Mouse (Mus musculus) spleen, adult 2 months (tissue): ENCODE results near the gene Phtf1. TPM values are rescaled to one million over a fixed set of nuclear protein-coding genes. Genes with fewer than 3 reads are reported as not detected.
A peak's percentile ranks its signal among the peaks of the same experiment; 100 is the strongest.

Source experiments
- DNase-seq, 2 experiments: peaks; one replicate each; pipeline versions ENCODE4 v3.0.0 to v3.0.0-alpha.2; 2012 to 2021; ENCODE audit warnings: low spot score in 2 of 2, low read depth in 1 of 2
- H3K27ac ChIP-seq: fragments of 200-500 bp; 2 replicates; pipeline ENCODE4 v1.5.1; 2012; ENCODE audit warnings: low read length, inconsistent platforms; ENCODE audit not compliant: insufficient read depth
- H3K27me3 ChIP-seq: fragments of 200-500 bp; 2 replicates; pipeline ENCODE4 v1.6.1; 2012; ENCODE audit warnings: mild to moderate bottlenecking, moderate library complexity, low read length, inconsistent platforms; ENCODE audit not compliant: control insufficient read depth, insufficient read depth
- H3K36me3 ChIP-seq: fragments of 200-500 bp; 2 replicates; pipeline ENCODE4 v1.6.1; 2012; ENCODE audit warnings: mild to moderate bottlenecking, low read length, inconsistent platforms; ENCODE audit not compliant: control insufficient read depth, insufficient read depth
- H3K4me1 ChIP-seq: fragments of 200-500 bp; 2 replicates; pipeline ENCODE4 v1.6.1; 2011; ENCODE audit warnings: inconsistent platforms; ENCODE audit not compliant: control insufficient read depth, insufficient read depth, insufficient read length
- H3K4me3 ChIP-seq: fragments of 200-500 bp; 2 replicates; pipeline ENCODE4 v1.5.1; 2011; ENCODE audit warnings: mild to moderate bottlenecking, inconsistent platforms; ENCODE audit not compliant: insufficient read depth, insufficient read length; ENCODE audit errors: extremely low read depth
- CTCF ChIP-seq: fragments of 200-500 bp; IDR thresholded peaks from 2 replicates; pipeline ENCODE4 v1.5.1; 2011; ENCODE audit warnings: mild to moderate bottlenecking, inconsistent platforms; ENCODE audit not compliant: insufficient read depth, insufficient read length, insufficient replicate concordance; ENCODE audit errors: extremely low read depth
- POLR2A ChIP-seq: fragments of 200-500 bp; IDR thresholded peaks from 2 replicates; pipeline ENCODE4 v1.6.1; 2011; ENCODE audit warnings: low read depth, low read length, inconsistent platforms
- WGBS: fragments of 180-500 bp; shearing (Covaris S2); methylation state at CpG from one replicate; pipeline ENCODE4 v1.1.7; 2018; 5-methylcytosine and 5-hydroxymethylcytosine counted together
- polyA plus RNA-seq: library from polyadenylated mRNA; depleted of rRNA; stranded (reverse); fragments of >200 nt; gene quantifications from 2 replicates; pipeline ENCODE4 v1.2.3, GENCODE M21; 2012

Phtf1 gene
- polyA plus RNA-seq, 1 experiment: 4.1 TPM

DNA sequence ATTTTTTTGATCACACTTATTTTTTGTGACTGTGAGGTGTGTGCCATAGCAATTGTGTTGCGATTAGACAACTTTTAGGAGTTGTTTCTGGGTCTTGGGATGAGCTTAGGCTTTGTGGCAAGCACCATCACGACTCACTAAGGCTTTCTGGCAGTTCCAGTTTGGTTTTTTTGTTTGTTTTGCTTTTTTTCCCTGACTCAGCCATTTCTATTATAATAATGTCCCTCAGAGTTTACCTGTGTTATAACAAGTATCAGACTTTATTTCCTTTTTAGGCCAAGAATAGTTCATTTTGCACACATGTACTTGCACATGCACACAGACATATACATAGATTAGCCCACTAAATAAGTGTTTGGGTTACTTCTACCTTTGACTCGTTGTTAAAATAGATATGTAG is 7.3 kb upstream of the Phtf1 start:
- no peak overlapping the region for H3K27ac ChIP-seq
- no peak for TF ChIP-seq CTCF
- TF ChIP-seq POLR2A: no peak
- H3K27me3 ChIP-seq: no peaks in the 10 kb centered on the region
- H3K4me1 ChIP-seq: no peaks in the 10 kb centered on the region
- peaks cover 17% of the 10 kb centered on the region for H3K36me3 ChIP-seq
- DNase-seq: no peak
- no peak overlapping the region for H3K4me3 ChIP-seq
- WGBS: 89% methylated on average over 3 of the region's 3 CpGs

DNA sequence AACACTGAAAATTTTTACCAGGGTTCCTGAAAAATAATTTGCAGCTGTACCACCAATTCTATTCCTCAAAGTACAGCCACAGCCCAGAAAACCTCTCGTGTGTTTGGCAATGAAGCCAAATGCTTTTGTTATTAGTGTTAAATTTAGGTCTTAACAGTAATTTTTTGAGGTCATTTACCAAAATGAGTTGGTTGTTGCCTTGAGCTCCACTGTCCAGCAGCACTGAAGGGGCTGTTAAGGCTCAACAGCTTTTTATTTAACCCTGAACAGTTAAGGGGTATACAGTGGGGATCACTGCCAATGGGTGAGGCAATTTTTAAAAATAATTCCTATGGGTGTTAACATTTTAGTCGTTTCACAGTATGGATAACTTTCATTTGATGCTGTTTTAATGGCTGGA is 679 bp upstream of the Phtf1 start:
- H3K27ac ChIP-seq: no peak overlapping the region

DNA sequence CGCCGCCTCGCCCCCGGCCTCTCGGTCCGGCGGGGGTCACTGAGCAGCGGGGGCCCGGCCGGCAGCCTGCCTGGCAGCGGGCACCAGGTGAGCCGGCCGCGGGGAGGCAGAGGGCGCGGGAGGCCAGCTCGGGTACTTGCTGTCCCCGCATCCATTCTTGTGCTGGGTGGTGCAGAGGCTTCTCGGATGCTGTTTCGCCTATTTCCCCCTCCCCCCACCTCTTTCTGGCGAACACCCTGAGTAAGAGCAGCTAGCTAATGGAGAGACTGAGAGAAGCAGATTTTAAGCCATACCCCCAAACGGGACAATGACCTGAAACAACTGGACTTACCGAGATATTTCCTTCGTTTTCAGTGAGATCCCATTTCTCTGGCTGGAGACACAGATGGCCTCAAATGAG is 791 bp downstream of the Phtf1 start:
- DNase-seq: no peak
- H3K4me1 ChIP-seq: peaks cover 3% of the 10 kb centered on the region; the same call in 1 of the 2 replicates
- peaks cover 3% of the 10 kb centered on the region for H3K36me3 ChIP-seq
- H3K27me3 ChIP-seq: no peaks in the 10 kb centered on the region
- H3K27ac ChIP-seq: peak overlapping the region; percentile 77
- TF ChIP-seq POLR2A: no peak
- no peak for TF ChIP-seq CTCF
- peak overlapping the region; percentile 97 for H3K4me3 ChIP-seq
- 2% methylated on average over 20 of the region's 24 CpGs for WGBS

More for the DNA sequence above, 679 bp upstream of the Phtf1 start:
- no peaks in the 10 kb centered on the region for H3K27me3 ChIP-seq
- WGBS: 23% methylated on average over 2 of the region's 2 CpGs
- peaks cover 7% of the 10 kb centered on the region for H3K36me3 ChIP-seq
- TF ChIP-seq CTCF (no peak), POLR2A (no peak)
- H3K4me1 ChIP-seq: peaks cover 3% of the 10 kb centered on the region; the same call in 1 of the 2 replicates
- no peak for DNase-seq
- H3K4me3 ChIP-seq: no peak overlapping the region; the same call in 1 of the 2 replicates

DNA sequence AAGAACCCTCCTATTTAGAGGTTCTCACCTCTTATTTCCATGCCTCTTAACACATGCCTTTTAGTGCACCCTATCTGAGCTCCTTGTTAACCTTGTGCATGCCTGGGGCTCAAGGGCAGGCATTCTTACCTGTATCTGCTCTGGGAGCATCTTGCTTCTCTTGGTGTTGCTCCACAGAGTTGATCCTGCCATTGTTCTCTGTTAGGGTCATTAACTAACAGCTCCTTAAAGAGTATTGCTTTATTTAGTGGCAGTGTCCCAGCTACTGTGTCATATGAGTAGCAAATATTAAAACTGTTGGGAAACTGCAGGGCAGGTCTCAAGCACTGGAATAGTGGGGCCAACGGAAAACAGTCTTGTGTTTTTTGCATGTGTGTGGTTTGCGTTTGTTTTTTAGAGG is 3.2 kb downstream of the Phtf1 start:
- no peak overlapping the region for H3K4me3 ChIP-seq
- no peaks in the 10 kb centered on the region for H3K27me3 ChIP-seq
- DNase-seq: no peak
- TF ChIP-seq CTCF (no peak), POLR2A (no peak)
- H3K4me1 ChIP-seq: peaks cover 3% of the 10 kb centered on the region; the same call in 1 of the 2 replicates
- H3K36me3 ChIP-seq: no peaks in the 10 kb centered on the region; the same call in 1 of the 2 replicates
- WGBS: 94% methylated on average over 2 of the region's 2 CpGs
- H3K27ac ChIP-seq: no peak overlapping the region

DNA sequence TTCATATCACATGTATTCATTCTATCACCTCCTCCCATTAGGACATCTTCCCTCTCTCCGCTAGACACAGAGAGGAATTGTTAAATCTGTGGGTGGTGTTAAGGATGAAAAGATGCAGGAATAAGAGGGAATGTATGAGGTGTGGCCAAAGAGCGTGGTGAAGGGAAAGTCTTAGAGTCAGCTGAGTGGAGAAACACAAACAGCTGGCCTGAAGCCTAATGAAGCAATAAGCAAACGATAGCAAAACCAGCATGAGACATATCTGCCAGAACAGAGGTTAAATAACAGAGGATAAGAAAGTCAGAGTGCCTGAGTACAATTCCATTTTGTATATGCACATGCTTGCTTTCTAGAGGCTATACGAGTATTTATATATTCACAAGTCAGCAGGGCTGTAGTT is 16.6 kb downstream of the Phtf1 start:
- Histone ChIP-seq H3K27ac (no peak overlapping the region), H3K36me3 (peaks cover 12% of the 10 kb centered on the region), H3K27me3 (no peaks in the 10 kb centered on the region), H3K4me3 (no peak overlapping the region), H3K4me1 (no peaks in the 10 kb centered on the region)
- no peak for DNase-seq
- TF ChIP-seq POLR2A: no peak
- no peak for TF ChIP-seq CTCF
- 92% methylated on average over 4 of the region's 4 CpGs for WGBS

DNA sequence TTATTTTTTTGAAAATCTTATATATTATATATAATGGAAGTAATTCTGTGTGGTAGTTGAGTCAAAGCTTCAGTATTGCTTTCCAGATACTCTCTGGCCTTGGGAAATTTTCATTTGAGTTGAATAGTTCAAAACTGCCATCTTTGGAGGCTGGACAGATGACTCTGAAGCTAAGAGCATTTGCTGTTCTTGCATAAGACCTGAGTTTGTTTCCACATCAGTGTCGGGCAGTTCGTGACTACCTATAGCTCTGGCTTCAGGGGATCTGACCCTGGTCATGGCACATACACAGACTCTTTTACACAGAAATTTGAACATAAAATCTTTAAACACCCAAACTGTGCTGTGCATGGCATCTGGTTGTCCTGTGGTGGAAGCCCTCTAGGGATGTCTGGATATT is 17.3 kb downstream of the Phtf1 start:
- Histone ChIP-seq H3K27ac (no peak overlapping the region), H3K4me3 (no peak overlapping the region), H3K4me1 (no peaks in the 10 kb centered on the region), H3K36me3 (peaks cover 13% of the 10 kb centered on the region), H3K27me3 (no peaks in the 10 kb centered on the region)
- no peak for DNase-seq
- 94% methylated on average over 2 of the region's 2 CpGs for WGBS
- no peak for TF ChIP-seq POLR2A
- TF ChIP-seq CTCF: no peak

DNA sequence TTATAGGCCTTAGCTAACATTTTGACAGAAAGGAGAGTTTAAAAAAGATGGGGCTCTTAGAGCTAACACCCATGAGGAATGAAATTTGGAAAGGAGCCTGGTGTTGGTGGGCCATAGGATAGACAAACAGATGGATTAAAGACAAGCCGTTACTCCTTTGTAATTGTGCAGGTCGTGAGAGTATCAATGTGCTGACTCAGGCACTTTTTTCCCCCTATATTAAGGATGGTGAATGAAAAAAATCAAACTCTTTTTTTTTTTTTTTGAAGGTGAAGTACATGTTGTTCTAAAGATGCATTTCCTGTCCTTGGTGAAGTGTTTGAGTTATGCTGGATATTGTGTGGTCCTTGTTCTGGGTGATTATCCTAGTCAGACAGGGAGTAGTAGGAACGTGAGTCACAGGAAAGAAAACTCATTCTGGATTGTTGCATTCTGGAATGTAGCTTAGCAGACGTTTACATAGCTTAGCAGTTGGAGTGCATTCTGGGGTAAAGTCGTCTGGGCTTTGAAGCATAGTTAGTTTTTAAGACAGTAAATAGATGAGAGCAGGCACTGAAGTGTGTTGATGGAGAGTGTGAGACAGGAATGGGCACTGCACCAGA is 20.0 kb downstream of the Phtf1 start:
- no peak overlapping the region for H3K27ac ChIP-seq
- no peaks in the 10 kb centered on the region for H3K4me1 ChIP-seq
- DNase-seq: no peak
- H3K36me3 ChIP-seq: peaks cover 11% of the 10 kb centered on the region
- 81% methylated on average over 5 of the region's 5 CpGs for WGBS
- H3K4me3 ChIP-seq: no peak overlapping the region
- H3K27me3 ChIP-seq: no peaks in the 10 kb centered on the region
- TF ChIP-seq CTCF (no peak), POLR2A (no peak)
